Mouse (Mus musculus): ENCODE measurements around the gene Eif1.
"Not testable (repeated sequence)": the region's sequence is repeated elsewhere in the genome, so short reads cannot be mapped to it uniquely, and the experiment has no call there.

The Eif1 gene

GRCm38 (mm10) chr11:100319492-100320171, at the start of gene Eif1:
Gene Eif1, plus strand, starts transcription at chr11:100319885.
- DNase-seq (ENCODE audit: inconsistent age in 2 of 2, low spot score in 1 of 2): peak; percentile 100

GRCm38 (mm10) chr11:100271878-100272277, 47.8 kb upstream of the Eif1 start:
- DNase-seq (ENCODE audit: inconsistent age in 2 of 2, low spot score in 1 of 2): no peak

GRCm38 (mm10) chr11:100274719-100275118, 45.0 kb upstream of the Eif1 start:
- no peak for DNase-seq (ENCODE audit: inconsistent age in 2 of 2, low spot score in 1 of 2)

- no peak for DNase-seq (ENCODE audit: inconsistent age in 2 of 2, low spot score in 1 of 2)
Measured at GRCm38 (mm10) chr11:100275466-100275865, 44.2 kb upstream of the Eif1 start.

- DNase-seq (ENCODE audit: inconsistent age in 2 of 2, low spot score in 1 of 2): peak in 1 of 2 experiments; percentile 73
Measured at GRCm38 (mm10) chr11:100277726-100278480, 41.8 kb upstream of the Eif1 start.

- no peak for DNase-seq (ENCODE audit: inconsistent age in 2 of 2, low spot score in 1 of 2)
Measured at GRCm38 (mm10) chr11:100278759-100279158, 40.9 kb upstream of the Eif1 start.

DNA sequence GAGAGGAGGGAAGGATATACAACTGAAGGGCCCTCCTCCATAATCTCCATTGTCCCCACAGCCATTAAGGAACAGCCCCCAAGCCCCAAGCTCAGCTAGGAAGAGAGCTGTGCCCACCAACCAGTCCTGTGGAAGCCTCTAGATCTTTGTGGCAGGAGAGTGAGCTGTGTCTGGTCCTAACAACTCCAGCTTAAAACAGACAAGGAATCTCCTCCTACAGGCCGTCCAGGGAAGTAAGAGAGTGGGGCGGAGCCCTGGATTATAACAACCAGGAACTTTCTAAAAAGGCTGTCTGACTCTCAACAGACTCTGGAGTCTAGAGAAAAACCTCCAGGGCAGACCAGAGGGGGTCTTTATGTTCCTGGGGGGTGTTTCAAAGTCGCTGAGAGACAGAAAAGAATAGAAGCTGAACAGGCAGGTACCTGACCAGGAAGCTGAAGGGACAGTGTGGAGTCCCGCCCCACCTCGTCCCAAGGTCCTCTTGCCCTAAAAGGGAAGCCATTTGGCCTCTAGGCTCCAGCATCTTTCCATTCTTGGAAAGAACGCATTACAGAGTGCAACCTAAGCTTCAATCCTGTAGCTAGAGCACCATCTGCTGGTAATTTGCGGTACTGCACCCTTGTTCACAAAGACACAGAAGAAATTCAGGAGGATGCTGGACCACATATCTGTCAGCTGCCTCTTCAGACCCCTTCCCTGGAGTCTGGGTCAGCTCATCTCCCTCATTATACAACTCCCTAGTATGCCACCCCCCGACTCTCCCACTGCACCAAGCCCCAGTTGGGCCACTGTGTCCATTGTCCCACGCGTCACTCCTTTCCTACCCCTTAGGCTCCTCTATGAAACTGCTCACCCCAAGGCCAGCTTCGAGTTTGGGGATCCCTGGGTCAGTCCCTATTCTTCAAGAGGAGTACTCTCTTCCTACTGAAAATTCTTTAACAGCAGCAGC, 37.8 kb upstream of the Eif1 start:
- DNase-seq (ENCODE audit: inconsistent age in 2 of 2, low spot score in 1 of 2): peak; percentile 68 to 94

DNA sequence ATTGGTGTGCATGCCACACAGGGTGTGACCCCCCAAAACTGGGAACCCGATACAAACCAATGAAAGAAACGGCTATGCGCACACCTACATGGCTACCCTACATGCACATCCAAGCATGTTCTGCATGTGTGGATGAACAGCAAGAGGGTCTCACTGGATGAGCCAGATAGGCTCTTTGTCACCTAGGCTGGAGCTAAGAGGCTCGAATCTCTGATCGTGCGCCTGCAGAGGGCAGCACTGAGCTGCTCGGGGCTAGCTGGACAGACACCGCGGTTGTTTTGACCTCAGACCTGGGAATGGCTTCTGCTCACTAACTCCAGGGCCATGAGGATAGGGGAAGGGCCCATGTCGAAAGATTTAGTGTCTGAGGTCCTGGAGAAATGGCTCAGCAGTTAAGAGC, 37.1 kb upstream of the Eif1 start:
- DNase-seq (ENCODE audit: inconsistent age in 2 of 2, low spot score in 1 of 2): peak; percentile 71 to 89

DNA sequence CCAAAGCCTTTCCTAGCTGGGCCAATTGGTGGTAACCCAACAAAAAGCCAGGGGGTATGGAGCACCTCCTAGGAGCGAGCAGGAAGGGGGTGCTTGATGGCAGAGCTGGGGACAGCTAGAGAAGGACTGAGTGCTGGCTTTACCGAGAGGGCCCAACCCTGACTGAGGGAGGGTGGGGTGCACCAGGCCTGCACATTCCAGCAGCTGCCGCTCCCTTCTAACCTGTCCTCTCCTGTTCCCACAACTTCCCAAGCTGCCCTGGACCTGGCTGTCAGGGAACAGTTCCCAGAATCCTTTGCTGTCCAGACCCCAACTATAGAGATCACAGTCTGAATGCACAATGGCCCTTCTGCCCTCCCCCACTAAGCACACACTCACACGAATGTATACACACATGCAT, 34.7 kb upstream of the Eif1 start:
- DNase-seq (ENCODE audit: inconsistent age in 2 of 2, low spot score in 1 of 2): no peak

GRCm38 (mm10) chr11:100287024-100287423, 32.7 kb upstream of the Eif1 start:
- peak in 1 of 2 experiments; percentile 47 for DNase-seq (ENCODE audit: inconsistent age in 2 of 2, low spot score in 1 of 2)

DNA sequence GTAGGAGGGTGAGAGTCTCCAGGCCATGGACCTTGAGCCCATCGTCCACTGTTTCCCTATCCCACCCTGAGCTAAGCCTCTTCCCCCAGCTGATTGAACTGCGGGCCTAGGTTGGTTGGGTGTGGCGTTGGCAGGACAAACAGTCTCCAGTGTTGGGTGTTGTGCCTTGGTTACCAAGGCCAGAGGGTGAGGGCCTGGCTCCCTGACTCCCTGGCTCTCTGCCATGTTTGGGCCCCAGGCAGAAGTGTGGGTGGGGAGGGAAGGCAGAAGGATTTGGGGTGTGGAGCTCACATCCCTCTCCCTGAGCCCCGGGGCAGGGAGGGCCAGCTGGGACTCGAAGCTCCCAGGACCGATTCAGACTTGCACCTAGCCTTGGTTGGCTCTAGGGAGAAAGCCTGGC, 30.7 kb upstream of the Eif1 start:
- DNase-seq (ENCODE audit: inconsistent age in 2 of 2, low spot score in 1 of 2): peak; percentile 35 to 71

DNA sequence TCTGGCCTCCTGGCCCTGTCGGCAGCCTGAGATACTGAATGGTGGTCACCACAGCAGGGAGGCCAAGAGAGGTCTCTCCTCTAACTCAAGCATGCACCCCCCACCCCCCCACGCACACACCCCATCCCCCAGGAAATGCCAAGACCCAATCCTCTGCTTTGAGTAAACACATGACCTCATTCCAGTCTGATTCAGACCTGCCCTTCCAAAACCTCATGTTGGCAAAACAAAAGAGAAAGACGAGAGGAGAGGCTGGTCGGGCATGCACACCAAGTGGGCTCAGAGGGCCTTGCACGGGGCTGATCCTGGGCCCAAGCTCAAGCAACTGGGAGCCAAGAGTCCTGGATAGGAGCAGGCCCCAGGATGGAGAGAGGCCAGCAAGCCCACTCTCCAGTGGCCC, 29.4 kb upstream of the Eif1 start:
- peak; percentile 25 to 59 for DNase-seq (ENCODE audit: inconsistent age in 2 of 2, low spot score in 1 of 2)

GRCm38 (mm10) chr11:100292884-100293283, 26.8 kb upstream of the Eif1 start:
- DNase-seq (ENCODE audit: inconsistent age in 2 of 2, low spot score in 1 of 2): no peak

GRCm38 (mm10) chr11:100295308-100295707, 24.4 kb upstream of the Eif1 start:
- DNase-seq (ENCODE audit: inconsistent age in 2 of 2, low spot score in 1 of 2): peak; percentile 66 to 90

DNA sequence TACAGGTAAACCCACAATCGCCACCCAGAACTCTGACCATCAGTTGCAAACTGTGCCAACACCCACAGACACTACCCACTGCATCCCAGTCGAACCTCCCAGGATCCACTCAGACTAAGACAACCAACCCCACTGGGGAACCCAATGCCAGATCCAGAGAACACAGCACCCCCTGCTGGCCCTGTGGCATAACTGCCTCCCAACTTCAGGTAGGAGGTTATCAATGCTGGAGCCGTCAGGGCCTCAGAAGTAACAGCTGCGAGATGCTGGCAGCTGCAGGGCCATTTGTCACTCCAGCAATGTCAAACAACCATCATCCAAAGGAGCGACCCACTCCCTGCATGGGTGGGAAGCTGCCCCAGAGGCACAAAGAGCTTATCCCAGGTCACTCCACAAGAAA, 21.9 kb upstream of the Eif1 start:
- DNase-seq (ENCODE audit: inconsistent age in 2 of 2, low spot score in 1 of 2): no peak

- DNase-seq (ENCODE audit: inconsistent age in 2 of 2, low spot score in 1 of 2): peak; percentile 76 to 92
Measured at GRCm38 (mm10) chr11:100298274-100299036, 21.2 kb upstream of the Eif1 start.

- peak in 1 of 2 experiments; percentile 84 for DNase-seq (ENCODE audit: inconsistent age in 2 of 2, low spot score in 1 of 2)
Measured at GRCm38 (mm10) chr11:100300293-100300692, 19.4 kb upstream of the Eif1 start.

- DNase-seq (ENCODE audit: inconsistent age in 2 of 2, low spot score in 1 of 2): no peak
Measured at GRCm38 (mm10) chr11:100301292-100301691, 18.4 kb upstream of the Eif1 start.

GRCm38 (mm10) chr11:100307900-100308299, 11.8 kb upstream of the Eif1 start:
- no peak for DNase-seq (ENCODE audit: inconsistent age in 2 of 2, low spot score in 1 of 2)

- not testable (repeated sequence) for DNase-seq (ENCODE audit: inconsistent age in 2 of 2, low spot score in 1 of 2)
Measured at GRCm38 (mm10) chr11:100308672-100309071, 11.0 kb upstream of the Eif1 start.

DNA sequence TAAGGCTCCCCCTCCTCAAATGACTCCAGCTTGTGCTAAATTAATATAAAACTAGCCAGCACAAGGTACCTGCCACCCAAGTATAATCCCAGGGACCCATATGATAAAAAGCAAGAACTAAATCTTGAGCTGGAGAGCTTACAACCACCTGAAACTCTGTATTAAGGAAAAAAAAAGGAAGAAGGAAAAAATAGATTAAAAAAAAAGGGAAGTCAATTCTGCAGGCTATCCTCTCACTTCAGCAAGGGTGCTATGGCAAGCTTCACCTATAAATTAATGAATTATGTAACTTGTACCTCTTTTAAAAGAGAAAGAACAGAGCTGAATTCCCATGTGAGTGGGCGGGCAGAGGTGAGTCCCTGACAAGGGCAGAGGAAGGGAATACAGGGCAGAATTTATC, 8.0 kb upstream of the Eif1 start:
- DNase-seq (ENCODE audit: inconsistent age in 2 of 2, low spot score in 1 of 2): no peak

All from adrenal gland, adult (tissue).